Mouse (Mus musculus) cerebellum, adult 2 months (tissue): ENCODE data around the gene Spryd3.

Experiments used
- CTCF ChIP-seq: fragments of 200-500 bp; IDR thresholded peaks from 2 replicates; pipeline ENCODE4 v1.5.1; 2011; ENCODE audit warnings: low read depth, mild to moderate bottlenecking, control low read depth, low read length, moderate library complexity, borderline replicate concordance; ENCODE audit not compliant: insufficient read depth
- POLR2A ChIP-seq: fragments of 200-500 bp; IDR thresholded peaks from 2 replicates; pipeline ENCODE4 v1.6.1; 2011; ENCODE audit warnings: low read length, control low read depth, borderline replicate concordance; ENCODE audit not compliant: insufficient read depth

DNA sequence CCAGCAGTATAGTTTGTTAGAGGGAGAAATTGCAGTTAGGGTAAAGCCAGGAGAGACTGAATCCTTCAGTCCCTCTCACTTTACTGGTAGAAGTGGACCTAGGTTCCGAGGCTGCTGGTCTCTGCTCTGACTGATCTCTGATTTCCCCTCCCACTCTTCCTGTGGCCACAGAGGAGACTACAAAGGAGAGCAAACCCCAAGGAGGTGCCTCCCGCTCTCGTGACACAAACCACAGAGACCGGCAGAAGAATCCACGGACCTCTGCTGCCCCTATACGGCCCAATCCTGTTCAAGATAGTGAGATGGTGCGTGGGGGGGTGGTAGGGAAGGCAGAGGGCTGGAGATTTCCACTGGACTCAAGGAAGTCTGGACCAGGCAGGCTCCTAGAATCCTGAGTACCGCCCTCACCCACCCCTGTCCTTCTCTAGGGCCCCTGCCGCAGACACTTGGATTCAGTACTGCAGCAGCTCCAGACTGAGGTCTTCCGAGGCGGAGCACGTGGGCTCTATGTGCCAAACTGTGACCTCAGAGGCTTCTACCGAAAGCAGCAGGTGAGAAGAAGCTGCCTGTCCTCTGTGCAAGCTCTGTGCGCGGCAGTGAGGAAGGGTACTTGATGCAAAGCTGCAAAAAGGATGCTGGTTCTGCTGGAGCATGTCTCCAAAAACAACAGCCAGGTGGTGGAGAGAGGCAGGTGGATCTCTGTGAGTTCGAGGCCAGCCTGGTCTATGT, 11.8 kb upstream of the Spryd3 start:
- TF ChIP-seq CTCF (no peak), POLR2A (no peak)
